Mouse (Mus musculus) heart, postnatal 14 days (tissue): Measurements from ENCODE around the gene Lysmd3. TPM values are rescaled to one million over a fixed set of nuclear protein-coding genes. Genes with fewer than 3 reads are reported as not detected.
"Not testable (repeated sequence)": the region's sequence is repeated elsewhere in the genome, so short reads cannot be mapped to it uniquely, and the experiment has no call there.

Experiments
- DNase-seq, 2 experiments: peaks; one replicate each; pipeline ENCODE4 v3.0.0; 2021 to 2022
- intact Hi-C: fragments of 180-260 bp; cut with DNase I; formaldehyde crosslinking; loops from one replicate; pipeline ENCODE4 v1.15.1; 2025
- long read RNA-seq, 2 experiments: library from polyadenylated mRNA; stranded (forward); transcript quantifications; one replicate each; pipeline ENCODE4 v2.0.0; 2021
- total RNA-seq, 2 experiments: library from RNA; stranded (reverse); gene quantifications; 2 replicates each; pipeline ENCODE4 v1.2.3; 2021

The Lysmd3 gene
- total RNA-seq: 10 to 100 TPM; 13.1 to 19.0 TPM
- long read RNA-seq, experiment 1, full-length matches to known transcripts: 24 of 26 reads
- long read RNA-seq, experiment 1, partial matches to known transcripts: 0 of 26 reads
- long read RNA-seq, experiment 1, other reads (novel, unspliced or antisense): 2 of 26 reads
- long read RNA-seq, experiment 2, full-length matches to known transcripts: 19 of 21 reads
- long read RNA-seq, experiment 2, partial matches to known transcripts: 0 of 21 reads
- long read RNA-seq, experiment 2, other reads (novel, unspliced or antisense): 2 of 21 reads

DNA sequence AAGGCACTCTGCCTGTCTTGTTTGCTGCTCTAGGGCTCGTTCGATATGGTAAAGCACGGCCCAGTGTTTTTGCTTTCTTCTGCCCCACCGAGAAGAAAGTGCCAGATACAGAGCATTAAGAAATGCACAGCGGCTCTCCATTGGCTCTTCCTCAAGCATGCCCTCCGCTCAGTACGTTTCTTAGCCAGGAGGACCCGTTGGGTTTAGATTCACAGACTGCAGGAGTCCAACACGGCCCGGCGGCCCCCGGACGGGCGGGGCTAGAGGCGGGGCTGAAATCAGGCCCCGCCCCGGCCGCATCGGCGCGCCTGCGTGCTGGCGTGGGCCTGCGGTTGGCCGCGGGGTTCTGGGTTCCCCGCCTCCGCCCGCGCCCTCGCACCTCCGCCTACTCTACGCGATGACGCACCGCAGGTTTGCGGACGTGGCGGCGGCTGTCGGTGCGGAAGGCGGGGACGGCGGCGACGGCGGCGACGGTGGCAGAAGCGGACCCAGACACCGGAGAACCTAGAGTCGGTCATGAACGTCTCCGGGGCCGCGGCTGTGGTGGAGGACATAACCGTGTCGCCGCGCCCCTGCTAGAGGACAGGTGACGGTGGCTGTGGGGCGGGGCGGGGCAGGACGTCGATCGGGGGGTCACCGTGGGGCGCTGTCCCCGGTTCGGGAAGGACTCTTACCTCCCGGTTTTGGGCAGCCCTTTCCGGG lies at the start of gene Lysmd3:
TSS of gene Lysmd3 (plus strand) at position 313 of the 702 bp plus-strand sequence.
- intact Hi-C loops: loop anchor here (5.0 to 10.0 kb wide), 3 partner anchors 55 to 773 kb away; partner anchors contain the start of genes Arrdc3, Cetn3, Mblac2 and Polr3g
- peak; percentile 95 to 96 for DNase-seq

DNA sequence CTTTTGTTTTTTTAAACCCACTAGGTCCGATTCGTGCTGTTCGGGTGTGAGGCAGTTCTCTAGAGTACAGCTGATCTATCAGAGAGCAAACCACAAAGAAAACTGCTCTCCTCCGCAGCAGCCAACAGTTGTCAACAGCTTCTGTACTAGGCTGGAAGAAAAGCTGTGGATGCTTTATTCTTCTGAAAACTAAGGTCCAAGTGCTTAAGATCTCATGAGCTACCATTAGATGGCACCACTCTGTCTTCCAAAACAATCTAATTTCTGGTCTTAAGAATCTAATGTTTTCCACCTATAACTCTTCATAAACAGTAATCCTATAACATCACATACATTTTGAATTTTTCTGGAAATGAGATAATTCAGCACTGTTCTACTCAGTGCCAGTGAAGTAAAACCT lies 47.1 kb upstream of the Lysmd3 start:
- no peak for DNase-seq
- intact Hi-C loops: no loop called here

DNA sequence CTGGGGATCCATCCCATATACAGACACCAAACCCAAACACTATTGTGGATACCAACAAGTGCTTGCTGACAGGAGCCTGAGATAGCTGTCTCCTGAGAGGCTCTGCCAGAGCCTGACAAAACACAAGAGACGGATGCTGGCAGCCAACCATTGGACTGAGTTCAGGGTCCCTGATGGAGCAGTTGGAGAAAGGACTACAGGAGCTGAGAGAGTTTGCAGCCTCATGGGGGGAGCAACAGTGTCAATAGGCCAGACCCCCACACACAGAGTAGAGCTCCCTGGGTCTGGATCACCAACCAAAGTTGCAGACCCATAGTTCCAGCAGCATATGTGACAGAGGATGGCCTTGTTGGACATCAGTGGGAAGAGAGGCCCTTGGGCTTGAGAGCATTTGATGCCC lies 29.6 kb upstream of the Lysmd3 start:
- intact Hi-C loops, DNase-seq: not testable (repeated sequence)

DNA sequence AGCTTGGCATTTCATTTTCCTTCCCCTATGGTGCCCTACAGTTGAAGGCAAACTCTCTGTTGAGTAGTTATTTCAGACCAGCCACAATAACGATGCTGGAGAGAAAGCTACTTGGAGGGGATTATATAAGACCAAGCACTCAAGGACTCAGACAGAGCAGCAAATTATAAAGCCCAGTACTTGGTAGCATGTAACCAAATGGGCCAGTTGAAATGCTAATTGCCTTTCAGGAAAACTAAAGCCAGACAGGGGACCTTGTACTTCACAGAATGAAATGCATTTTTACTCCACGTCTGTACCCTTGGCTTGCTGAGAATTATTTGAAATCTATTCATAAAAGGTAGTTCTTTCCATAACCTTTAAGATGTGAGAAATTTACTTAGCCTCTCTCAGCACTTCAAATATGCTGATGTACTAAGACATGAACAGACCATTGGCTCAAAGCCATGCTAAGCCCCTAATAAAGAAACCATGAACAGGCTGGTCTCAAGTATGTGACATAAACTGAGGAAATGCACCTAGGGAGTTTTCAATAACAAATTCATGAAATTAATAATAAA lies 28.8 kb upstream of the Lysmd3 start:
- no peak for DNase-seq

GRCm38 (mm10) chr13:81629395-81629794 lies 28.1 kb upstream of the Lysmd3 start:
- no peak for DNase-seq
- intact Hi-C loops: no loop called here

More for the DNA sequence above, 28.8 kb upstream of the Lysmd3 start:
- intact Hi-C loops: no loop called here

DNA sequence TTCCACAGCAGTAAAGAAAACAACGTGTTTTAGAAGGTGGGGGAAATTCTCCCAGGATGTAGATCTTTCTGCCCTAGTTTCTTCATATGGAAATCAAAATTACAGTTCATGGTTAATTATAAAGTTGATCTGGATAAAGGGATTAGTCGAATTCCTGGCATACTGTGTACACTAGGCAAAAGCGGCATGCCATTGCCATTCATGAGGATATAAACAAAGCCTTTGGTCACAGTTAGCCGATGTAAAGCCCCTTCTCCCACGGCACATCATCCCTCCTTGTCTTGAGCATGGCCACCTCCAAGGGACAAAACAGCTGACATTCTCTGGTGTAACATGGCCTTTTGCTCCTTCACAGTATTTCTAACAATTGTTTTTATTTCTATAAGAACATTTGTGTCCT lies 26.9 kb upstream of the Lysmd3 start:
- DNase-seq: no peak
- intact Hi-C loops: no loop called here

DNA sequence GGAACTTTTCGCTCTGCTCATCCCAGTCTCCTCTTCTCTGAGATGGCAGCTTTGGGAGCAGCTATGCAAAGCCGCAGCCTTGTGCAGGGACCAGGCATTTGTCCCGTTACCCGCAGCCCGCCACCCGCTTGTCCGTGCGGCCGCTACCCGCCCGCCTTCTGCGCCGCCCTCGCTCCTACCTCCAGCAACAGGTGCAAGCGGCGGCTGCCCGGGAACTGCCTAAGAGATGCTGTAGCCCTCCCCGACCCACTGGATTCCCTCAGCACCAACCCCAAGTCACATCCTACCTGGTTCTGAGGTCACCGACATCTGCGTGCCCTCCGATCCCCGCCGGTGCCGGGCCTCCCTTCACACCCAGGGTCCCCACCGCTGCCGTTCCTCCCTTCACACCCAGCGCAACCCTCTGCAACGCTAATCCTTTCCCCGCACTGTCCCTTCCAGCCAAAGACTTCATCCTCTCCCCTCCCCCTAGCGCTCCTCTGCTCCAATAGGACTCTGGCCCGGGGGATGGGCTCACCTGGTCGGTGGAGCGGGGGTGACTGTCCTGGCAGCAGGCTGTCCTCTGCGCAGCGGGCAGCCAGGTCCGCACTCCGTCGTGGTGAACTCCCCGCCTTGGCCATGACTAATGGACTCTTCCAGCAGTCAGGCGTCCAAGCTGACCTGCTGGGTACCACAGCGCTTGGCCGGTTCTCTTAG lies 24.6 kb upstream of the Lysmd3 start, which contains the start of gene Adgrv1:
TSS of gene Adgrv1 (minus strand) at position 435 of the 696 bp plus-strand sequence.
- intact Hi-C loops: no loop called here
- peak; percentile 42 to 46 for DNase-seq

GRCm38 (mm10) chr13:81639624-81640023 lies 17.8 kb upstream of the Lysmd3 start:
- intact Hi-C loops: loop anchor here (5.0 kb wide), 2 partner anchors 123 to 202 kb away; no protein-coding TSS in a partner anchor
- DNase-seq: no peak

DNA sequence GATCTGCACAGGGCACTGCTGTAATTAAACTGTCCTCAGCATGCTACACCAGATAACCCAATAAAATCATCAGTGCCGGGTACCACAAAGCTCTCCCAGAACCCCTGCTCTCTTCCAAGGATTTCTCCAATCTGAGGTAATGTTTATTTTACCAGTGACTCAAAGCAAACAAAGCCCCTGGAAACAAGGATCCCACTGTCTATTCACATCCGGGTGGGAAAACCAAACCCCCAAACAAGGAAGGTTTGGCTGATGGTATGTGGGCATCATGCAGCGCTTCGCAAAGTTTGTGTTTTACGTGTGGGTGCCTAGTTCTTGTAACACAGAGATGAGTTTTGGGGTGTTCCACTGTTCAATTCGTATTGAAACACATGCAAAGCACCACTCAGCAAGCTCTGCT lies 16.6 kb upstream of the Lysmd3 start:
- no peak for DNase-seq
- intact Hi-C loops: loop anchor here (5.0 kb wide), 2 partner anchors 121 to 204 kb away; no protein-coding TSS in a partner anchor

DNA sequence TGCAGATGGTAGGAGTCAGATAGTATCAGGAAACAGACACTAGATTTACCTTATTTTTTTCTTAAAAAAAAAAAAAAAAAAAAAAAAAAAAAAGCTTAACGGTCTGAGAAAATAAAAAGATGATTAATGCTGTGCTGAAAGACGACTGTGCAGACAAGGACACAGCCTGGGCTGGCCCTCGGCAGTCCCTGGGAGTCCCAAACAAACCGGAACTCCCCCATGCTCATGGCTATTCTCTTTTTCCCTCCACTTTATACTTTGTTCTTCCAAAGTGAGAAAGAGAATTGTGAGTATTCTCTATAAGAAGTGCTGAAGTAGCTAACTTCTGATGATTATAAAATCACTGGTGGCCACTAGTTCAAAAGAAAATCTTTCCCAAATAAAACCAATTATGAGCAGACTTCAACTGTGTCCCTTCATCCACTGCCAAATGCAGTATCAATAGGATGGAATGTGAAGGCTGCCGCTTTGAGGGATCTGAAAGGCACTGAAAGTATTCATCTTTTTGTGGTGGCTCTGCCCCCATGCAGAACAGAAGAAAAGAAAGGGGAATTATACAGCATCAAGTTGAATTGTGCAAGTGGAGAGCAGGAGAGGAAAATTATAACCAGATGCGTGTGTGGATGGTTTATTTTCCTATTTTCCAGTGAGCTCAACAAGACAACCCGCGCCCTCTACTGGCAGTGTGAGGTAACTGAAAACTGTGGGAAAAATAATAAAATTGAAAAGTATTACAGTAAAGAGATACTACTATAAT lies 16.0 kb upstream of the Lysmd3 start:
- intact Hi-C loops: loop anchor here (5.0 kb wide), 2 partner anchors 121 to 204 kb away; no protein-coding TSS in a partner anchor
- peak; percentile 45 to 52 for DNase-seq

DNA sequence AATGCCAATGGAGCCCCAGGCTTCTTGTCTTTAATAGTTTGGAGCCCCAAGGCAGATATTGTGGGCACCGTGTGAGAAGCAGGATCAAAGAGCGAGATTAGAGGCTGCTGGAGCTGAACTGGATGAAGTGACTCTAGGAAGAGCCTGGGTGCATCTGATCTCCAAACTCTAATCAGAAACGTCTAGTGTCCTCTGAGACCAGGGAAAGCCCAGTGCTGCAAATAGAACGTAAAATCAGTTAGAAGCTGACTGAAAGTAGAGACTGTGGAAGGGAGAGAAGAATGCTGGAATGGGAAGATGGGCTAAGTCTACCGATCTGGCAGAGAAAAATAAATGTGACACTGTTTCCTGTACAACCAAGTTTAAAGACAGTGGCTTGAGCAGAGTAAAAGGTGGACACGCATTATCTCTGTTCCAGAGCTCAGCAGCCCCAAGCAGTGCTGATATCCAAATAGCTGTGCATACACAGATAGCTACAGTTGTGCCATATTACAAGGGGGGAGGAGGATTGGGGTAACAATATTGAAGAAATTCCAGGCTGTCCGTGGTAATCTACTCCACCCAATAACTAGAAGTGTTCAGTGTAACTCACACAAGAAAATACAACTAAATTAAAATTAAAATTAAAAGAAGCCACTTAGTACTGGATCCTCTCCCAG lies 14.8 kb upstream of the Lysmd3 start:
- DNase-seq: no peak
- intact Hi-C loops: loop anchor here (5.0 kb wide), 2 partner anchors 120 to 205 kb away; no protein-coding TSS in a partner anchor

DNA sequence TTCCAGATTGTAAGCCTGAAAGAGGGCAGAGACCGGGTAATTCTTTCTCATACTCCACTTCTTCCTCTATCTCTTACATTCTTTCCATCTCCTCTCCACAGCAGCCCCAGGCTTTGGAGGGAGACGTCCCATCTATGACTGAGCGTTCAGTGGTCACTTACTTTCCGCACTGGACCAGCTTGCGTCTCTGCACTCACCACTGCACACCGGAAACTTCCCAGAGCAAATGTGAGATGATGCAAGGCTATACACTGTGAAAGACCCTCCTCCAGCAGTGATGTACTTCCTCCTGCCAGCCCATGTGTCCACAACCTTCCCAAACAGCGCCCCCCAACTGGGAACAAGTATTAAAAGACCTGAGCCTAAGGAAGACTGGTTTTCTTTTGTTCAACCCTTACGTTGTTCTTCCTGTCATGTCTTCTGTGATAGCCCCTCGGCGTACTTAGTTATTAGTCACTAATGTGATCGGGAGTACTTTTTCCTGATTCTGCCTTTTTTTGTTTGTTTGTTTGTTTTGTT lies 13.4 kb upstream of the Lysmd3 start:
- DNase-seq: no peak
- intact Hi-C loops: loop anchor here (5.0 kb wide), 2 partner anchors 118 to 207 kb away; no protein-coding TSS in a partner anchor

DNA sequence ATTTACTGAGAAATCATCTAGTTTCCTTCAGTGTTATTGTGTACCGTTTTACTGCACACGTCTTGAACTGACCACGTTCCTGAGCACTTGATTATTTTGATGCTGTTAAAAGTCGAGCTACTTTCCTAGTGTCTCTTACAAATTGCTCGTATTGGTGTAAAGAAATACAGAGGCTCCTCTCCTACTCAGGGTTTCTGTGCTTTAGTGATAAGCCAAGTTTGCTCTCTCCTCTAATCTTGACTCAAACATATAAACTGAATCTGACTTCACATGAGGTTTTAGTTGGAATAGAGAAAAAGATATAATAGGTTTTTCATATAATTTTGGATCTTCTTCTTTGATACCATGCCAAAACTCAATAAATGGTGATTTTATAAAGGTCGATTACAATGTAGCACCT lies 11.1 kb upstream of the Lysmd3 start:
- no peak for DNase-seq
- intact Hi-C loops: no loop called here

DNA sequence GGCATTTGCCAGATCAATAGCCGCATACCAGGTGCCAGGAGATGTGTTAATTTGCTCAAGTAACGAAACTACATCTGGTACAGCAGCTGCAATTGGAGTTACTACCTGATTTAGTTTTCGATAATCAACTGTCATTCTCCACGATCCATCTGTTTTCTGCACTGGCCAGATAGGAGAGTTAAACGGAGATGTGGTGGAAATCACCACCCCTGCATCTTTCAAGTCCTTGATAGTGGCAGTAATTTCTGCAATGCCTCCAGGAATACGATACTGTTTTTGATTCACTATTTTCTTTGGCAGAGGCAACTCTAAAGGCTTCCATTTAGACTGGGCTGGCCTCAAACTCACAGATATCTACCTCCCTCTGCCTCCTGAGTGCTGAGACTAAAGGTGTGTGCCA lies 7.1 kb upstream of the Lysmd3 start:
- not testable (repeated sequence) for DNase-seq
- intact Hi-C loops: loop anchor here (10.0 kb wide), 1 partner anchor 766 kb away; the partner anchor contains the start of gene Arrdc3

DNA sequence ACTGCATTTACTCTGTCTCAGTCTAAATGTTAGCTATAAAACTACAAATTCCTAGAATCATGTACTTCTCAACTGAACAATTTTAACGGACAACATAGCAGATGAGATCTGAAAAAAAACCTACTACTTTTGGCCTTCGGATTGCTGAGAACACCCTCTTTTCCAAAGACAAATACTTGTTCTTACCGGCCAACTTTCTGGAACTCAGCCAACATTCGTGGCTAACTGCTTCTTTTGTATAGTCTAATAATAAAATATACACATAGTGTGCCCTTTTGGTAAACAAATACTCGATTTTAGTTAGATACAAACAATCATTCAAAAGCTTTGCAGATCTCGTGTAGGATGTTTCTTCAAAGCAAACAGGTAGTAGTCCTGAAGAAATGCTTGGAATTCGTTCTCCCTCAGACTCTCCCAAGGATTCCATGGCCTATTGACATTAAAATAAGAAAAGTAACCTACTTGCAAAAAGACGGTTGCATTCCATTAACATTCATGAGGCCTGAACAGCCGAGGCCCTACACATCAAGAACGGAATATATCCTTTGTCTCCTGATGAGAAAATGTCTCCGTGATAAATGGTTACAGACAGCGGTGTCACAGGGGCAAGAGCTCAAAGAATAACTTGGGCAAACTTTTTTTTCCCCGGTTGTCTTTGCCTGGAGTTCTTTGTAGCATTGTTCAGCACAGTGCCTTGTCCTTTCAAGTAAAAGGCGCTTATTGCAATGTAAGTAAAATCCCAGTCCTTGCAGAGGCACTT lies 1.2 kb upstream of the Lysmd3 start:
- DNase-seq: no peak
- intact Hi-C loops: loop anchor here (5.0 to 10.0 kb wide), 3 partner anchors 56 to 771 kb away; partner anchors contain the start of genes Arrdc3, Cetn3, Mblac2 and Polr3g

DNA sequence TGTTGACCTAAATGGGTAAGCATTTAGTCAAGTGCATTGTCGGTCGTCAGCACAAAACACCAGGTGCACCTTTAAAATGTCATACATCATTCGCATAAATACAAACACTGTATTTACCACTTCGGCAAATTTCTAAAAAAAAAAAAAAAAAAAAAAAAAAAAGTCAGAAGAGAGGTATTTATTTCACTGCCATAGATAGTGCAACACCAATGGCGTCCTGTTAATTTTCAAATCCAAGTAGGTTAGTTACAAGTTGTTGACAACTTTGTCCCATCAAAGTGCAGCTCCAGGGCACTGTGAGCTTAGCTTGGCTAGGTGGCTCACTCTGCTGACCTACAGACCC lies 484 bp upstream of the Lysmd3 start:
- no peak for DNase-seq
- intact Hi-C loops: loop anchor here (5.0 to 10.0 kb wide), 3 partner anchors 55 to 772 kb away; partner anchors contain the start of genes Arrdc3, Cetn3, Mblac2 and Polr3g

DNA sequence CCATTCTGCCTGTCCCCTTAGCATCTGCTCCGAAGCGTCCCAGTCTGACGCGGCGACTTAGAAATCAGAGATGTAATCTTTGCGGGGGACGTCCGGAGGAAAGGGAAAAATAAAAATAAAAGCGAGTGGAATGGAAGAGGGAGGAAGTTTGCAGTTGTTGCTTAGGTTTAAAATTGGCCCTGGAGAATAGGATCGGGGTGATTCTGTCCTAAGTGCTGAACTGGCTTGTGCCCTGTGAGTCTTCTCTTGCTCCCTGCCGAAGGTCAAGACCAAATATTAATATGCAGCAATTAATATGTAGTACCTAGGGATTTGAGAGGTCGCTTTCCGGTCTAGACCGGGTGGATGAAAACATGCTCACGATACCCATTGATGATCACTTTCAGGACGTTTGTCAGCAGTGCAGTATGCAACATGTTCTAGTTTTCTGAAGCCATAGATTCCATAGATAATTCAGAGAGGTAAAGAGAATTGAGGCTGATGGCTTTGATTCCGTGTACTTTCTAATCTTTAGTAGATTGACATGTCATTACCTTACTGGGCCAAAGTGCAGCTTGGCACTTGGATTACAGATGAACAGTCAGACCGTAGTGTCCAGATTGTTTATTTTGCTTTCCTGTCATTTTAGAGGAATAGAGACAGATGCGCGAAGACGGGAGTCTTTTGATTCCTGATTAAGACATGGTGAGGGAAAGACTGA lies 740 bp downstream of the Lysmd3 start:
- DNase-seq: no peak
- intact Hi-C loops: loop anchor here (5.0 to 10.0 kb wide), 3 partner anchors 54 to 773 kb away; partner anchors contain the start of genes Arrdc3, Cetn3, Mblac2 and Polr3g
